Mouse (Mus musculus) midbrain, embryonic 15.5 days (tissue): Measurements from ENCODE around the gene Armc8. TPM values are rescaled to one million over a fixed set of nuclear protein-coding genes. Genes with fewer than 3 reads are reported as not detected.

Experiments
- ATAC-seq: fragments of 200-750 bp; cut with Nextera tagmentation; replicated peaks from 2 replicates; pipeline ENCODE4 v1.8.0; 2017; ENCODE audit warnings: moderate TSS enrichment
- H3K27ac ChIP-seq: fragments of 300-500 bp; sonication (generic); 2 replicates; pipeline ENCODE4 v1.5.1; 2015; ENCODE audit warnings: mild to moderate bottlenecking, inconsistent platforms
- H3K27me3 ChIP-seq: fragments of 300-500 bp; sonication (generic); replicated peaks from 2 replicates; pipeline ENCODE4 v1.6.1; 2015; ENCODE audit warnings: inconsistent platforms
- H3K36me3 ChIP-seq: fragments of 300-500 bp; sonication (generic); replicated peaks from 2 replicates; pipeline ENCODE4 v1.6.1; 2015; ENCODE audit warnings: inconsistent platforms
- H3K4me1 ChIP-seq: fragments of 300-500 bp; sonication (generic); 2 replicates; pipeline ENCODE4 v1.6.1; 2015; ENCODE audit warnings: inconsistent platforms
- H3K4me2 ChIP-seq: fragments of 300-500 bp; sonication (generic); 2 replicates; pipeline ENCODE4 v1.6.1; 2015; ENCODE audit warnings: inconsistent platforms, mild to moderate bottlenecking, moderate library complexity
- H3K4me3 ChIP-seq: fragments of 300-500 bp; sonication (generic); 2 replicates; pipeline ENCODE4 v1.5.1; 2015; ENCODE audit warnings: mild to moderate bottlenecking, inconsistent platforms
- H3K9ac ChIP-seq: fragments of 300-500 bp; sonication (generic); 2 replicates; pipeline ENCODE4 v1.6.1; 2015; ENCODE audit warnings: mild to moderate bottlenecking, inconsistent platforms
- H3K9me3 ChIP-seq: fragments of 300-500 bp; sonication (generic); 2 replicates; pipeline ENCODE4 v1.6.1; 2016; ENCODE audit warnings: inconsistent platforms
- WGBS: fragments of 180-500 bp; shearing (Covaris S2); methylation state at CpG from one replicate; pipeline ENCODE4 v1.1.7; 2015; ENCODE audit warnings: mixed read lengths; 5-methylcytosine and 5-hydroxymethylcytosine counted together
- polyA plus RNA-seq: library from polyadenylated mRNA; unstranded; fragments of >200 nt; fragmentation: Nextera tagmentation; extraction: Ambion mirVana; gene quantifications from 2 replicates; pipeline ENCODE4 v1.2.1, GENCODE M21; 2015

Armc8 gene
- polyA plus RNA-seq, 1 experiment from 2014 or later: 79.2 TPM

GRCm38 (mm10) chr9:99491050-99491449, 77.6 kb downstream of the Armc8 start:
- WGBS: 92% methylated on average over 4 of the region's 4 CpGs

DNA sequence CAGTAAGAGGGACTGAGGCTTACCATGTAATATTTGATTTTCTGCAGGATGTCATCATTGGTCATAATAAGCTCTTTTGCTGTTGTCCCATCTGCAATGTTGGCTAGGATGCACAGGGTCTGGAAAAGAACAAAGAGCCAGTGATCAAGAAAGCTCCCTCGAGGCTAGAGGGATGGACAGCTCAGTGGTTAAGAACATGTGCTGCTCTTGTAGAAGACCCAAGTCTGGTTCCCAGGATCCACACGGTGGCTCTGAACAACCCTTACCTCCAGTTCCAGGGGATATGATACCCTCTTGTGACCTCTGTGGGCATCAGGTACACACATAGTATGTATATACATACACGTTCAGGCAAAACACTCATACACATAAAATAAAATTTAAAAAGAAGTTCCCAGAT, 80.9 kb downstream of the Armc8 start:
- Histone ChIP-seq H3K4me2 (no peak overlapping the region), H3K9ac (no peak overlapping the region), H3K27ac (no peak overlapping the region), H3K4me1 (no peaks in the 10 kb centered on the region), H3K4me3 (no peak overlapping the region), H3K27me3 (no peaks in the 10 kb centered on the region), H3K9me3 (no peaks in the 10 kb centered on the region), H3K36me3 (peaks cover 13% of the 10 kb centered on the region)
- ATAC-seq: no peak
- WGBS: 89% methylated on average over 3 of the region's 3 CpGs

More at GRCm38 (mm10) chr9:99491050-99491449, 77.6 kb downstream of the Armc8 start:
- no peaks in the 10 kb centered on the region for H3K4me1 ChIP-seq
- no peak overlapping the region for H3K4me2 ChIP-seq
- no peak overlapping the region for H3K9ac ChIP-seq
- no peaks in the 10 kb centered on the region for H3K27me3 ChIP-seq
- H3K27ac ChIP-seq: no peak overlapping the region
- H3K9me3 ChIP-seq: no peaks in the 10 kb centered on the region
- H3K4me3 ChIP-seq: no peak overlapping the region
- peaks cover 20% of the 10 kb centered on the region for H3K36me3 ChIP-seq
- ATAC-seq: no peak

- peaks cover 13% of the 10 kb centered on the region for H3K36me3 ChIP-seq
- no peaks in the 10 kb centered on the region for H3K4me1 ChIP-seq
- no peak overlapping the region for H3K27ac ChIP-seq
- no peak overlapping the region for H3K4me3 ChIP-seq
- 92% methylated on average over 8 of the region's 8 CpGs for WGBS
- no peak overlapping the region for H3K4me2 ChIP-seq
- H3K27me3 ChIP-seq: no peaks in the 10 kb centered on the region
- no peak for ATAC-seq
- H3K9ac ChIP-seq: no peak overlapping the region
- H3K9me3 ChIP-seq: no peaks in the 10 kb centered on the region
Observed at GRCm38 (mm10) chr9:99487126-99487695, 81.5 kb downstream of the Armc8 start.

- H3K4me3 ChIP-seq: no peak overlapping the region
- 97% methylated on average over 4 of the region's 4 CpGs for WGBS
Observed at GRCm38 (mm10) chr9:99485144-99485543, 83.6 kb downstream of the Armc8 start.

GRCm38 (mm10) chr9:99484632-99485031, 84.1 kb downstream of the Armc8 start:
- Histone ChIP-seq H3K9me3 (no peaks in the 10 kb centered on the region), H3K9ac (no peak overlapping the region), H3K27me3 (no peaks in the 10 kb centered on the region), H3K36me3 (peaks cover 10% of the 10 kb centered on the region), H3K4me3 (no peak overlapping the region), H3K4me2 (no peak overlapping the region), H3K27ac (no peak overlapping the region), H3K4me1 (no peaks in the 10 kb centered on the region)
- no peak for ATAC-seq

More at GRCm38 (mm10) chr9:99485144-99485543, 83.6 kb downstream of the Armc8 start:
- Histone ChIP-seq H3K9ac (no peak overlapping the region), H3K9me3 (no peaks in the 10 kb centered on the region), H3K27me3 (no peaks in the 10 kb centered on the region), H3K27ac (no peak overlapping the region), H3K4me1 (no peaks in the 10 kb centered on the region), H3K36me3 (peaks cover 10% of the 10 kb centered on the region), H3K4me2 (no peak overlapping the region)
- no peak for ATAC-seq

DNA sequence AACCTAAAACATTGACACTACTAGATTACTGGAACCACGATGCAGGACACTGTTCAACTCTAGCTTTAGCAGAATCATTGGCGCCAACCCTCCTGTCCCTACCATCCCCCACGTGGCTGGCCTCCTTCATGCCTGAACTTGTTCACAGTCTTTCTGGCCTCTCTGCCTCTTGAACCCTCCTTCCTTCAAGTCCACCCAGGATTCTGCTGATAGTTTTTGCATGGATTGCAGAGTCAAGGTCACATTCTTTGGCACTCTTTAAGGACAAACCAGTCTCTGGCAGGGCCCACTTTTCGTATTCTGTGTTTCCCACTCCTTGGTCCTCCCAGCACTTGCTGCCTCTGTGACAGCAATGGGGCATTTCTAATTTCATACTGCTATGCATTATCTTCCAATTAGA, 85.5 kb downstream of the Armc8 start:
- WGBS: 88% methylated on average over 4 of the region's 4 CpGs
- Histone ChIP-seq H3K27me3 (no peaks in the 10 kb centered on the region), H3K27ac (no peak overlapping the region), H3K4me3 (no peak overlapping the region), H3K9ac (no peak overlapping the region), H3K4me1 (no peaks in the 10 kb centered on the region), H3K9me3 (no peaks in the 10 kb centered on the region), H3K4me2 (no peak overlapping the region), H3K36me3 (peaks cover 7% of the 10 kb centered on the region; the same call in 1 of the 2 replicates)
- no peak for ATAC-seq

DNA sequence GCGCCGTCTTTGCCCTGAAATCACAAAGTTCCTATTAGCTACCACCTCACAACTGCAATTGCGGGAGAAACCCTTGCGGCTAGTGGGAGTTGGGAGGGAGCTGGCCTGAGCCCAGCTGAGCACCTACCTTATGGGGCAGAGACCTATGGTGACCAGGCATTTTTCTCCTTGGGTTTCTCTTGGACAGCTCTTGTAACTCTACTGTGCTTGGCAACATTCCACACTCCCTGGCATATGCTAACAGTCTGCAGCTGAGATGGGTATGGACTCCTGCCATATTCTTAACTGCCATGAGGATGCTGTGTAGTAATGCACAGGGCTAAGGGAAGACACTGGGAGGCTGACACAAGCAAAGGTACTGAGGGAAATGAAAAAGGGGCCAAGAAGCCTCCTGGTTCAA, 87.9 kb downstream of the Armc8 start:
- H3K27me3 ChIP-seq: no peaks in the 10 kb centered on the region
- ATAC-seq: no peak
- no peak overlapping the region for H3K9ac ChIP-seq
- H3K4me3 ChIP-seq: no peak overlapping the region
- peaks cover 2% of the 10 kb centered on the region; the same call in 1 of the 2 replicates for H3K36me3 ChIP-seq
- H3K4me2 ChIP-seq: no peak overlapping the region
- no peaks in the 10 kb centered on the region for H3K4me1 ChIP-seq
- H3K27ac ChIP-seq: no peak overlapping the region
- no peaks in the 10 kb centered on the region for H3K9me3 ChIP-seq
- 92% methylated on average over 4 of the region's 4 CpGs for WGBS

DNA sequence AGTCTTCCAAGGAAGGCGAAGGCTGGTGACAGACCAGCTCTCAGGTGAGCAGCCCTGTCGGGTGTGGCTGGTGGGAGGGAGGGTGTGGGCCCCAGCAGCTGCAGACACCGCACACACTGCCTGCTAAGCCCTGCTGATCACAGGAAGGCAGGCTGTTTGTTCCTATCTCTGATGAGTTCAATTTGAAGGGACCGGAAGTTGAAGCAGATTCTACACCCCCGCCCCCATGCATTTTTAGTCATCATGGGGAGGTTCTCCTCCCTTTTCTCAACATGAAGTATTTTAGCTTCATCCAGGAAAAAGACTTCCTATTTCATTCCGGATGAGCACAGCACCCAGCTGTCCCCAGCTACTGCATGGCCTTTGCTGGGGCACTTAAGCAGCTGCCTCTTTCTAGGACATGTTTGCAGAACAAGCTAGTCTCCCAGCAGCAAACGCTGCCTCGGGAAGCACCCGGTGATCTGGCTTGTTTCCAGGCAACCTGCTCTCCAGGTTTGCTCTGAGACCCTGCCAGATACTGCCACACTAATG, 89.5 kb downstream of the Armc8 start:
- H3K27ac ChIP-seq: peak overlapping the region; percentile 45; the same call in 1 of the 2 replicates
- no peaks in the 10 kb centered on the region for H3K9me3 ChIP-seq
- WGBS: 74% methylated on average over 9 of the region's 9 CpGs
- no peak overlapping the region for H3K4me3 ChIP-seq
- H3K36me3 ChIP-seq: no peaks in the 10 kb centered on the region; the same call in 1 of the 2 replicates
- no peak overlapping the region for H3K9ac ChIP-seq
- no peaks in the 10 kb centered on the region for H3K4me1 ChIP-seq
- no peak for ATAC-seq
- H3K4me2 ChIP-seq: no peak overlapping the region
- no peaks in the 10 kb centered on the region for H3K27me3 ChIP-seq

DNA sequence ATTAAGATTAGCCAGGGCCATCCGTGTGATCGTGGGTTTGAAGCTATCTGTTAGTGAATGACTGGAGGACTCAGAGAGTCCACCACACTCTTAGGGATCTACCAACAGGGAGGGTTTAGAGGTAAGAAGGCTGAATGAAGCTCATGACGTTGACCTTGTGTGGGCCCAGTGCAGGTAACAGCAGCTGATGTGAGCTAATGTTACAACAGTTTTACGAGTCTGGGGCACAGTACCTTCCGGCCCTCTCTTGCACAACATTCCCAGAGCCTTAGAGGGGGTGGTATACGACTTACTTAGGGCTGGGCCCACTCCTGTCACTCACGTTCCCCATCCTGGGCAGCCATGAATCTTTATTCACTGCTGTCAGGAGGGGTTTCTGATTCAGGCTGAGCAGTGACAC, 97.4 kb downstream of the Armc8 start:
- 85% methylated on average over 7 of the region's 7 CpGs for WGBS
- no peaks in the 10 kb centered on the region for H3K4me1 ChIP-seq
- ATAC-seq: no peak
- no peaks in the 10 kb centered on the region for H3K9me3 ChIP-seq
- no peak overlapping the region for H3K27ac ChIP-seq
- H3K9ac ChIP-seq: no peak overlapping the region
- H3K4me2 ChIP-seq: no peak overlapping the region
- no peaks in the 10 kb centered on the region for H3K27me3 ChIP-seq
- no peaks in the 10 kb centered on the region; the same call in 1 of the 2 replicates for H3K36me3 ChIP-seq
- no peak overlapping the region for H3K4me3 ChIP-seq

DNA sequence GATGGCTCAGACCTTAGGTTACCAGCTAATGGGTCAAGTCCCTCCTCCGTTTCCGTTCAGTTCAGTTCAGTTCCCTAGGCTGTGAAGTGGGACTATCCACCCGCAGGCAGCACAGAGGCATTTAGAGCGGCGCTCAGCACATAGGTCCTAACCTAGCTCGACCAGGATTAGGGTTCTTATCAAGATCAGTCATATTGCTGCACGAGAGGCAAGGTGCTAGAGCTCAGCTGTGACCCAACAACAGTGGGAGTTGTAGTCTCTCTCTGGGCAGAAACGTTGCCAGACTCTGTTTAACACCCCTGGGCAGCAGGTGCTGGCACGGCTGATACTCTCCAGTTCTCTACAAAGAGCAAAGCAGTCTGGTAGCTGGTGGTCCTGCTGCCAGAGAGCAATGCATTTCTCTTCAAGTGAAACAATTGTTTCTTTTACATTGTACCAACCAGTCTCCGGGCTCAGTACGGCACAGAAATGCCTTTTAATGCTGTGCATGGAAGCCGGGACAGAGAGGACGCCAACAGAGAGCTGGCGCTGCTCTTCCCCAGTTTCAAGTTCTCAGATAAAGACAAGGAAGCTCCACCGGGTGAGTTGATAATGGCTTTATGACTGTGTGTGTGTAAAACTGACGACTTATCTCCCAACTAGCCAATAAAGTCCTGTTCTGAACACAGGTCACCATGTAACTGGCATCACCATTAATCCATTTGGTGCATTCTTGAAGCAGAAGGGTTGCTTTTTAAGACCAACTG, 98.2 kb downstream of the Armc8 start:
- Histone ChIP-seq H3K9me3 (no peaks in the 10 kb centered on the region), H3K4me3 (no peak overlapping the region), H3K27me3 (no peaks in the 10 kb centered on the region), H3K27ac (no peak overlapping the region), H3K4me1 (no peaks in the 10 kb centered on the region), H3K4me2 (no peak overlapping the region), H3K9ac (no peak overlapping the region), H3K36me3 (no peaks in the 10 kb centered on the region)
- no peak for ATAC-seq
- 67% methylated on average over 16 of the region's 16 CpGs for WGBS

DNA sequence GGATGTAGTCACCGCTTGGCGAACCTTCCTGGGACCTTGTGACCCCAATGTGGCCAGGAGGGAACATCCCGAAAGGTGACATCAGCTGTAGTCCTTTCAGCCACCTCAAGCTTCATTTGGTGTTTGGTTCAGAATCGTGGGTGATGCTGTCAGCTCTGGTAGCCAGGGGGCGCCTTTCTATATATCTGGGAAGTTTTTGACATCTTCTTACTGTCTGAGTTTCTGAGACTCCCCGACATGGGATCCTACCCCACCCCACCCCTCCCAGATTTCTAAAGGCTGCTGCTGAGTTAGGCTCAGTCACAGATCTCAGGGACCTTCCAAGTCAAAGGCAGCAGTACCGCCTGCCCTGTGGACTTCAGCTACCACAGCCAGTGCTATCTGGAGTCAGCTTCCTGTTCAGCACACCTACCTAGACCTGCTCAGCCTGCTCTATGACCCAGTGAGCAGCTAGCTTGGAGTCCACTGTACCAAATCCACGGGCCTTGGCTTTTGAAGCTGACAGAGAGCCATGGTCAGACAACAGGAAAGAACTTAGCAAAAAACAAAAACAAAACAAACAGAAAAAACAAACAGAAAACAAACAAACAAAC, 98.9 kb downstream of the Armc8 start:
- 76% methylated on average over 8 of the region's 8 CpGs for WGBS
- no peak overlapping the region for H3K4me2 ChIP-seq
- no peak overlapping the region for H3K27ac ChIP-seq
- ATAC-seq: no peak
- H3K27me3 ChIP-seq: no peaks in the 10 kb centered on the region
- H3K9me3 ChIP-seq: no peaks in the 10 kb centered on the region
- H3K36me3 ChIP-seq: no peaks in the 10 kb centered on the region
- no peak overlapping the region for H3K4me3 ChIP-seq
- H3K4me1 ChIP-seq: no peaks in the 10 kb centered on the region
- H3K9ac ChIP-seq: no peak overlapping the region

DNA sequence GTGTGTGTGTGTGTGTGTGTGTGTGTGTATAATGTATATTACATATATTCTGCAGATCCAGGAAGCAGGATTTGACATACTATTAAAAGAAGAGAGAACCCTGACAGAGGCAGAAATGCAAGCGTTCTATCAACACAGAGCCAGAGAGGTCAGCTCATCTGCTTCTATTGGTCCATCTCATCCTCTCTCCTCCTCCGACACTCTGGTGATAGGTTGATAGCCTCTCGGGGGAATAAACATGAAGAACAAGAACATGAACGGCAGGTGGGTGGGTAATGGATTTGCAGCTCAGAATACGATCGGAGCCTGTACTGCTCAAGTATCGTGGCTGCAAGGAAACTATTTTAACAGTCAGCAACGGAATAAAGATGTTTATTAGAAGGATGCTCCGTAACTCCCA, 100.1 kb downstream of the Armc8 start:
- Histone ChIP-seq H3K4me3 (no peak overlapping the region), H3K27ac (no peak overlapping the region), H3K4me2 (no peak overlapping the region), H3K9ac (no peak overlapping the region), H3K27me3 (no peaks in the 10 kb centered on the region), H3K36me3 (no peaks in the 10 kb centered on the region), H3K4me1 (no peaks in the 10 kb centered on the region), H3K9me3 (no peaks in the 10 kb centered on the region)
- WGBS: 75% methylated on average over 9 of the region's 9 CpGs
- no peak for ATAC-seq
